Mouse (Mus musculus) erythroid progenitor cell, adult 5-6 weeks (primary cell): ENCODE results near the gene Hydin. TPM values are rescaled to one million over a fixed set of nuclear protein-coding genes. Genes with fewer than 3 reads are reported as not detected.
"Not testable (repeated sequence)": the region's sequence is repeated elsewhere in the genome, so short reads cannot be mapped to it uniquely, and the experiment has no call there.

ENCODE experiments used
- ATAC-seq: replicated peaks from 2 replicates; pipeline ENCODE4 v1.8.0; 2016; ENCODE audit warnings: moderate number of reproducible peaks, mild to moderate bottlenecking, moderate TSS enrichment, inconsistent platforms; ENCODE audit not compliant: poor library complexity, low FRiP score, severe bottlenecking
- total RNA-seq, 2 experiments: library from RNA; stranded (forward) in 1 of 2; stranded (reverse) in 1 of 2; fragments of 150-400 nt in 1 of 2; fragments of 186-747, 209-891 nt in 1 of 2; gene quantifications; 2 replicates each; pipeline versions ENCODE4 v1.2.3 to v1.2.4; 2015 to 2017; ENCODE audit warnings: low replicate concordance in 2 of 2

Hydin gene
- total RNA-seq, 2 experiments from 2014 or later = not detected

DNA sequence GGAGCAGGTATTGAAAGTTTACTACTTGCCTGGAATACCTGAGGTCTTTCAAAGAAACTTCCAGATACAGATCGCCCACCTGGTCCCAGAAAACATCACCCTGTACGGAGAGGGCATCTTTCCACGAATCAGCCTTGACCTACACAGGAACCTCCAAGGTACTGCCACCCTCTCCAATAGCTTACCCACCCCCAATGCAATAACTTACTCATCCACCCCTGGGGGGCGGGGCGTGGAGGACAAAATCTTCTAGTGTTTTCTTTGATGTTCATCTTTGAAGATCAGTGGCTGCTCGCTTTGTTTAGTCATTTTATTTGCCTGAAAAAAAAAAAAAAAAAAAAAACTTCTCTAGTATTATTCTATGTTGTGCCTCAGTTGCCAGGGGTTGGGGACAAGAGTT is 233.9 kb downstream of the Hydin start:
- ATAC-seq = no peak

- ATAC-seq = no peak
Measured at GRCm38 (mm10) chr8:110501330-110501729, 234.6 kb downstream of the Hydin start.

DNA sequence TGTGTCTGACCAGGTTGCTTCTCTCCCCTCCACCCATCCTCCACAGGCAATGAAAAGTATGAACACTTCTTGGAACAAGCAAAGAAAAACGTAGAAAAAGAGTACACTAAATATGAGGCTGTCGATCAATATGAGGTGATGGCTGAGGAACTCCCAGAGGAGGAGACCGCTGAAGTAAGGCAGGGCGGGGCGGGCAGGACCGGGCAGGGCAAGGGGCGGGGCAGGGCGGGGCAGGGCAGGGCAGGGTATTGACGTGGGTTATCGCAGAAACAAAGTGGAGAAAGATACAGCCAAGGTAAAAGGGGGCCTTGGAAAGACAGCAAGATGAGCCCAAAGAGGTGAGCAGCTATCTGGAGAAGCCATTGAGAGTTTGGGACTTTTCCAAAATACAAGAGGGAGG is 236.1 kb downstream of the Hydin start:
- ATAC-seq = no peak

- ATAC-seq = no peak
Measured at GRCm38 (mm10) chr8:110508766-110509165, 242.0 kb downstream of the Hydin start.

- no peak for ATAC-seq
Measured at GRCm38 (mm10) chr8:110519790-110520189, 253.0 kb downstream of the Hydin start.

DNA sequence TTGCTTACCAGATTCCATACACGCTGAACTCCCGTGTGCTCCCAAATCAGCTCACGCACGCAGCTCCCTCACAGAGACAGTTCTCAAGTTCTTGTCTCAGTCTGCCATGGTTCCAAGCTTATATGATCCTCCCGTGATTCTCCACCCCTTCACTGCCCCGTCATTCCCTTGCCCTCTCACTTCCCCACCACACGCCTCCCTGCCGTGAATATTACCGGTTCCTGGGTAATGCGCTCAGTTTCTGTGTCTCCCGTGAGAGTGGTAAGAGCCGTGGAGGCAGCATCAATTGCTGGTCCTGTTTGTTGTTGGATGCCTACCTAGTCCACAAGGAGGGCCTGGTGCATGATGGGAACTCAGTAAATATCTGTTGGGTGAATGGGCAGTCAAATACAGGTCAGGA is 255.1 kb downstream of the Hydin start:
- no peak for ATAC-seq

DNA sequence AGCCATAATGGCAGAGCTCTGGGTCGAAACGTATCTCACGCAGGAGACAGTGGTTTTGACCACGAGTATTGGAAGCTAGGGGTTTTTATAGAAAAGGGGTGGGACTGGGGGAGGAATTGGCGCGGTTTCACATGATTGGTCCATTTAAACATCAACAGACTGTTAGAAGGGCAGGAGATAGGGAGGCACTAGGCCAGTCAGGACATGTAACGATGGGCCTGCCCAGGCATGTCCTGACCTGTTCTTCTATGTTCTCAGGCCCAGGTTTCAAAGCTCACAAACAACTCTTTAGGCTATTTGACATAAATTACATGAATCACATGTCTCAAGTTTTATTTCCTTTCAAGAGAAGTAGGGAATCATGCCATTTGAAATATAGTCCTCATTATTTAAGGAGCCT is 255.7 kb downstream of the Hydin start:
- not testable (repeated sequence) for ATAC-seq

DNA sequence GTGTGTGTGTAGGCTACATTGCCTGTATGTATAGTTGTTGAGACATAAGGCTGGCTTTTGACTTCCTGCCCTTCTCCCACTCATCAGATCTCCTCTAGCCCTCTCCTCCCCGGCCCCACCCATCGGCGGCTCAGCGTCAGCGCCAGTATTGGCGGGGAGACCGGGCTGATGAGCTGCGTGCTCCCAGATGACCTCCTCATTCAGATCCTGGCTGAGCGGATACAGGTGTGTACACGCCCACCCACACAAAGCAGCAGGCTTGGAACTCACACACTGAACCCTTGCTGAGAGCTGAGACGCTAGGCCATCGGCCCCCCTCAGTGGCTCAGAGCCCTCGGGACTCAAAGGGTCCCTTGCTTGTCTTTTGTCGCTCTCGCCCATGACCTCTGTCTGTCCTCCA is 256.2 kb downstream of the Hydin start:
- no peak for ATAC-seq

DNA sequence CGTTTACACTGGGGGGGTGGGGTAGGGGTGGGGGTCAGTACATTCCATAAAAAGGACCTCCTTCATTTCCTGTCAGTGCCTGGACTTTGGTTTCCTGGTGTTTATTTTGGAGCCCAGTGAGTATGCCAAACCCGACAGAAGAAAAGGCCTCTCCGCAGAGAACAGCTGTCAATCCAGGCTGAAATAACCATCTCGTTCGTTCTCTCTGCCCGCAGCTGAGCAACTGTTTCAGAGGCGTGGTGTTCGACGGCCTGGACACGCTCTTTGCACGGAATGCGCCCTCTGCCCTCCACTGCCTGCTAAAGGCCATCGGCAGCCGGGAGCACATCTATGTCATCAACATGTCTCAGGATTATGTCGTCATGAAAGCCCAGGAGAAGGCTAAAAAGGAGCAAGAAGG is 258.5 kb downstream of the Hydin start:
- ATAC-seq = no peak

- no peak for ATAC-seq
Measured at GRCm38 (mm10) chr8:110530008-110530762, 263.4 kb downstream of the Hydin start.

- no peak for ATAC-seq
Measured at GRCm38 (mm10) chr8:110533781-110534180, 267.0 kb downstream of the Hydin start.

DNA sequence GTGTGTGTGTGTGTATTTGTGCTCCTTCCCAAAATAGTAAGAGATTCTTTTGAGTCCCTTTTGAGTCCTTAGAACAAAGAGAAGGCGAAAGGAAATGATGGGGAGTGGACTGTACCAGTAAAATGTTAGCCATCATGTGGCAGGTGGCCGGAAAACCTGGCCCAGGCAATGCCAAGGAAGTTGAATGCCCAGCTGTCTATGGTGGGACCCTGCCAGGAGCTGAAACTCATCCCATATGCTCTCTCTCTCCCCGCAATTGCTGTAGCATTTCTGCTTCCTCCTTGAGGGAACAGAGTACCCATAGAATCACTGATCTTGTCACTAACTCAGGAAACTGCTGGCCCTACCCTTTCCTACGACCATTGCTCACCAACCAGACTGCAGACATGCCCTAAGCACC is 271.1 kb downstream of the Hydin start:
- no peak for ATAC-seq

DNA sequence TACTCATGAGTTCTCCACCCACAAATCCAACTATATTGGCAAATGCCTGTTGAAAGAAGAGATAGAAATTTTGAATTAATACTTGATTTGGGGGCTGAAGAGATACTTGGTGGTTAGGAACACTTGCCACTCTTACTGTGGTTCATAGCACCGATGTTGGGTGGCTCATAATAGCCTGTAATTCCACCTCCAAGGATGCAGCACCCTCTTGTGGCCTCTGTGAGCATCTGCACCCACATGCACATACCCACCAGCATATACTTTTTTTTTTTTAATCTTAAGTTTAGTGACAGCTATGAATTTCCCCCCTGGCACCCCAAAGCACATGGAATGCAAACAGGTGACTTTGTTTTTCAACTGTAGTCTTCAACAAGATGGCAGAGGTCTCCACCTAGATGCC is 283.6 kb downstream of the Hydin start:
- no peak for ATAC-seq

DNA sequence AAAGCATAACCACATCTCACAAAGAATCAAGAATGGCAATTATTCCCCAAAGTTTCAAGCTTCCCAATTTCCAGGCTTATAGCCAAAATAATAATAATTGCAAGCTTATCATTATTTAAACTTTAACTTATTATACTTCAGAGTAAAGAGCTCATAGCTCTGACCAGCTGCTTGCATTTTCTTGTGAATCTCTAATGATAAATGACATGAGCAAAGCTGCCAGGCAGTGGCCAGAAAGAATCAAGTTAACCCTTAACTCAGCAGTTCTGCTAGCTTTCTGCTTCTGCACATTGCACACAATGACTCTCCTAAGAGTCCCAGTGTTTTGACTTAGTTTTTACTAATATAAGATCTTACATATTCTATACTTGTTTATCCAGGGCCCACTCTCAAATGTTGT is 285.3 kb downstream of the Hydin start:
- not testable (repeated sequence) for ATAC-seq

GRCm38 (mm10) chr8:110592641-110593040 is 325.9 kb downstream of the Hydin start:
- no peak for ATAC-seq

DNA sequence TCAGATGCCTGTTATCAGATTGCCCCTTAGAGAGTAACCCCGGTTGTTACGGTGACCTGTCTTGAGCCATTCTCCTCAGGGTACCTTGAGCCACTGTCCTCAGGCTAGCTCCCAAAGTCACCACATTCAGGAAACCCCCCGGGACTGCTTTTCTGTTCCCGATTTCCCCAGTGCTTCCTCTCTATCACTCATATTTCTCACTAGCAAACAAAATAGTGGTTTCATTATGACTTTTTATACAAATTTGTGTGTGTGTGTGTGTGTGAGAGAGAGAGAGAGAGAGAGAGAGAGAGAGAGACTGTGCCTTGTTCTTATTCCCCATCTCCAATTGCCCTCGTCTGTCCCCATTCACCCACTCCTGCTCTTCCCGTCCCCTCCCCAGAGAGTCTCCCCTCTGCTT is 327.4 kb downstream of the Hydin start:
- no peak for ATAC-seq

DNA sequence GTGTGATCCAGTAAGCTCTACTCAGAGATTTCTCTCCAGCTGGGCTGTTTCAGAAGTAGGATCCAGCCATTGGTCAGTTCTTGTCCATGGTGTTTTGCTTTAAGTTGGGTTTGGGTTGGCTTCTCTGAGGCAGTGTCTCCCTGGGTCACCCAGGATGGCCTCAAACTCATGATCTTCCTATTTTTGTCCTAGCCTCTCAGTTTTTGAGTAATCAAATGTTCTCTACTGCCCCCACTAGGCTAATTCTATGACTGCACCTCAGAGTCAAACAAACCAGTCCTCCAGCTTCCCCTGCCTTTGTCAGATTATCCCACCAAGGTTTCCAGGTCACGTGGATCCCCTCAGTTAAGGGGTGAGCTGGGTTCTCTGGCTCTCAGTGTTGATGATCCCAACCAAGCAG is 337.8 kb downstream of the Hydin start:
- no peak for ATAC-seq

- no peak for ATAC-seq
Measured at GRCm38 (mm10) chr8:110605401-110606015, 338.7 kb downstream of the Hydin start.

DNA sequence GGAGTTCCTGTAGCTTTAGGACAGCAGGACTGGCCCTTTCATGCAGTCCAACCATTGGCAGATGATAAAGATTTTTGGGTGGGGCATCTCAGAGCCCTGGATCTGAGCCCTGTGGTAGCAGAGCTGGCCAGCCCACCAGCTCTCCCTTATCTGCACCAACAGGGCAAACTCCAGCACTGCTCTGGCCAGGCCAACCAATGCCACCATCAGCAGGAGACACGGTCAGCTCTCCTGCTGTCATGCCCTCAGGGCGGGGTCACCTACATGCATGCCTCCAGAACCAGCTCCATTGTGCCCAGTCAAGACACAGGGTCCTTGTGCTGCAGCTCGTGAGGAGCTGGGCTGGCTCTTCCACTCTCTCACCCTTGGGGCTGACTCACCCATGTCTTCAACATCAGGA is 349.0 kb downstream of the Hydin start:
- ATAC-seq = peak; percentile 22; the same call in 1 of the 2 replicates

DNA sequence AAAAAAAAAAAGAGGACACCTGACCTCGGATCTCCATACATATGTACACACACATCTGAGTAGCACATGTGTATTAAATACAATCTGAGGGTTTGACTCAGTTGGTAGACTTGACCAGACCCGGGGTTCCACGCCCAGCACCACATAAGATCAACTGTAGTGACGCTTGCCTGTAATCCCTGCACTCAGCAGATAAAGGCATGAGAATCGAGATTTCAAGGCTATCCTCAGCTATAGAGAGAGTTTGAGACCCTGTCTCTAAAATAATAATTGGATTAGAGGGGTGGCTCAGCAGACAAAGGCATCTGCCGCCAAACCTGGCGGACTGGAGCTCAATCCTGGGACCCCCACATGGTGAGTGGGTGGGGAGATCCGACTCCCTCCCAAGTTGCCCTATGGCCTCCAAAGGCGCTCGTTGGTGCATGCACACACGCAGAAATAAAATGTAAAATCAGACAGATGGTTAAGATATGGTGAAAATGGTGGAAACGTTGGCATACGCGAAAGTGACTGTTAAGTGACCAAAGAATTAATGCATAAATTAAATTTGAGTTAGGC is 351.1 kb downstream of the Hydin start:
- no peak for ATAC-seq
